Mouse (Mus musculus) spleen, adult 2 months (tissue): ENCODE results near the gene Tnfrsf1a. TPM values are rescaled to one million over a fixed set of nuclear protein-coding genes. Genes with fewer than 3 reads are reported as not detected.

Source experiments
- DNase-seq, 2 experiments: peaks; one replicate each; pipeline versions ENCODE4 v3.0.0 to v3.0.0-alpha.2; 2012 to 2021; ENCODE audit warnings: low spot score in 2 of 2, low read depth in 1 of 2
- H3K27ac ChIP-seq: fragments of 200-500 bp; 2 replicates; pipeline ENCODE4 v1.5.1; 2012; ENCODE audit warnings: low read length, inconsistent platforms; ENCODE audit not compliant: insufficient read depth
- H3K27me3 ChIP-seq: fragments of 200-500 bp; 2 replicates; pipeline ENCODE4 v1.6.1; 2012; ENCODE audit warnings: mild to moderate bottlenecking, moderate library complexity, low read length, inconsistent platforms; ENCODE audit not compliant: control insufficient read depth, insufficient read depth
- H3K36me3 ChIP-seq: fragments of 200-500 bp; 2 replicates; pipeline ENCODE4 v1.6.1; 2012; ENCODE audit warnings: mild to moderate bottlenecking, low read length, inconsistent platforms; ENCODE audit not compliant: control insufficient read depth, insufficient read depth
- H3K4me1 ChIP-seq: fragments of 200-500 bp; 2 replicates; pipeline ENCODE4 v1.6.1; 2011; ENCODE audit warnings: inconsistent platforms; ENCODE audit not compliant: control insufficient read depth, insufficient read depth, insufficient read length
- H3K4me3 ChIP-seq: fragments of 200-500 bp; 2 replicates; pipeline ENCODE4 v1.5.1; 2011; ENCODE audit warnings: mild to moderate bottlenecking, inconsistent platforms; ENCODE audit not compliant: insufficient read depth, insufficient read length; ENCODE audit errors: extremely low read depth
- CTCF ChIP-seq: fragments of 200-500 bp; IDR thresholded peaks from 2 replicates; pipeline ENCODE4 v1.5.1; 2011; ENCODE audit warnings: mild to moderate bottlenecking, inconsistent platforms; ENCODE audit not compliant: insufficient read depth, insufficient read length, insufficient replicate concordance; ENCODE audit errors: extremely low read depth
- POLR2A ChIP-seq: fragments of 200-500 bp; IDR thresholded peaks from 2 replicates; pipeline ENCODE4 v1.6.1; 2011; ENCODE audit warnings: low read depth, low read length, inconsistent platforms
- WGBS: fragments of 180-500 bp; shearing (Covaris S2); methylation state at CpG from one replicate; pipeline ENCODE4 v1.1.7; 2018; 5-methylcytosine and 5-hydroxymethylcytosine counted together
- polyA plus RNA-seq: library from polyadenylated mRNA; depleted of rRNA; stranded (reverse); fragments of >200 nt; gene quantifications from 2 replicates; pipeline ENCODE4 v1.2.3, GENCODE M21; 2012

The Tnfrsf1a gene
- polyA plus RNA-seq, 1 experiment: 51.3 TPM

- no peak for TF ChIP-seq CTCF
- no peak for TF ChIP-seq POLR2A
- no peaks in the 10 kb centered on the region for H3K36me3 ChIP-seq
- no peak overlapping the region for H3K27ac ChIP-seq
- peaks cover 7% of the 10 kb centered on the region; the same call in 1 of the 2 replicates for H3K4me1 ChIP-seq
- no peak overlapping the region for H3K4me3 ChIP-seq
- WGBS: 74% methylated on average over 2 of the region's 2 CpGs
- peaks cover 4% of the 10 kb centered on the region; the same call in 1 of the 2 replicates for H3K27me3 ChIP-seq
- no peak for DNase-seq
These were observed 3.1 kb upstream of the Tnfrsf1a start for GRCm38 (mm10) chr6:125346029-125346428.

GRCm38 (mm10) chr6:125349575-125350230, 541 bp downstream of the Tnfrsf1a start:
- H3K27me3 ChIP-seq: peaks cover 4% of the 10 kb centered on the region; the same call in 1 of the 2 replicates
- peak overlapping the region; percentile 71 for H3K4me3 ChIP-seq
- H3K36me3 ChIP-seq: no peaks in the 10 kb centered on the region
- TF ChIP-seq CTCF (no peak), POLR2A (peak; percentile 4)
- DNase-seq: peak in 1 of 2 experiments; percentile 42
- 1% methylated on average over 26 of the region's 27 CpGs for WGBS
- peak overlapping the region; percentile 90 for H3K27ac ChIP-seq
- H3K4me1 ChIP-seq: peaks cover 11% of the 10 kb centered on the region; the same call in 1 of the 2 replicates

GRCm38 (mm10) chr6:125350231-125350994, 1.3 kb downstream of the Tnfrsf1a start:
- peaks cover 4% of the 10 kb centered on the region; the same call in 1 of the 2 replicates for H3K27me3 ChIP-seq
- H3K4me3 ChIP-seq: peak overlapping the region; percentile 71
- no peaks in the 10 kb centered on the region for H3K36me3 ChIP-seq
- peak overlapping the region; percentile 90 for H3K27ac ChIP-seq
- TF ChIP-seq CTCF: no peak
- TF ChIP-seq POLR2A: no peak
- WGBS: 9% methylated on average over 20 of the region's 20 CpGs
- no peak for DNase-seq
- peaks cover 17% of the 10 kb centered on the region; the same call in 1 of the 2 replicates for H3K4me1 ChIP-seq

- peak overlapping the region; percentile 37; the same call in 1 of the 2 replicates for H3K27ac ChIP-seq
- WGBS: 63% methylated on average over 2 of the region's 2 CpGs
- no peak for TF ChIP-seq POLR2A
- TF ChIP-seq CTCF: no peak
- H3K4me3 ChIP-seq: no peak overlapping the region
- H3K27me3 ChIP-seq: peaks cover 4% of the 10 kb centered on the region; the same call in 1 of the 2 replicates
- peaks cover 18% of the 10 kb centered on the region; the same call in 1 of the 2 replicates for H3K4me1 ChIP-seq
- H3K36me3 ChIP-seq: no peaks in the 10 kb centered on the region
- no peak for DNase-seq
These were observed 1.8 kb downstream of the Tnfrsf1a start for GRCm38 (mm10) chr6:125350995-125351324.

- no peak for DNase-seq
- TF ChIP-seq CTCF: no peak
- no peak for TF ChIP-seq POLR2A
- 55% methylated on average over 8 of the region's 8 CpGs for WGBS
- peaks cover 4% of the 10 kb centered on the region; the same call in 1 of the 2 replicates for H3K27me3 ChIP-seq
- H3K4me1 ChIP-seq: peaks cover 18% of the 10 kb centered on the region; the same call in 1 of the 2 replicates
- peak overlapping the region; percentile 6 for H3K27ac ChIP-seq
- H3K4me3 ChIP-seq: peak overlapping the region; percentile 2
- no peaks in the 10 kb centered on the region for H3K36me3 ChIP-seq
These were observed 2.3 kb downstream of the Tnfrsf1a start for GRCm38 (mm10) chr6:125351368-125352045.

- WGBS: 60% methylated on average over 5 of the region's 5 CpGs
- Histone ChIP-seq H3K27ac (peak overlapping the region; percentile 13; the same call in 1 of the 2 replicates), H3K36me3 (no peaks in the 10 kb centered on the region), H3K27me3 (peaks cover 4% of the 10 kb centered on the region; the same call in 1 of the 2 replicates), H3K4me3 (no peak overlapping the region), H3K4me1 (peaks cover 18% of the 10 kb centered on the region; the same call in 1 of the 2 replicates)
- TF ChIP-seq POLR2A (no peak), CTCF (no peak)
- no peak for DNase-seq
These were observed 2.9 kb downstream of the Tnfrsf1a start for GRCm38 (mm10) chr6:125352046-125352384.
